Mouse (Mus musculus) G1E (cell line): ENCODE measurements around the gene Ak2.

ENCODE experiments used
- CTCF ChIP-seq: IDR thresholded peaks from 2 replicates; pipeline ENCODE4 v1.5.1; 2012; ENCODE audit warnings: low read depth, low read length, inconsistent platforms, mixed read lengths
- GATA1 ChIP-seq: IDR thresholded peaks from 2 replicates; pipeline ENCODE4 v1.6.1; 2012; ENCODE audit warnings: borderline replicate concordance, low read length, inconsistent platforms, mixed read lengths
- POLR2AphosphoS5 ChIP-seq: IDR thresholded peaks from 2 replicates; pipeline ENCODE4 v1.6.1; 2012; ENCODE audit warnings: low read depth, low read length, inconsistent platforms; ENCODE audit not compliant: insufficient replicate concordance

DNA sequence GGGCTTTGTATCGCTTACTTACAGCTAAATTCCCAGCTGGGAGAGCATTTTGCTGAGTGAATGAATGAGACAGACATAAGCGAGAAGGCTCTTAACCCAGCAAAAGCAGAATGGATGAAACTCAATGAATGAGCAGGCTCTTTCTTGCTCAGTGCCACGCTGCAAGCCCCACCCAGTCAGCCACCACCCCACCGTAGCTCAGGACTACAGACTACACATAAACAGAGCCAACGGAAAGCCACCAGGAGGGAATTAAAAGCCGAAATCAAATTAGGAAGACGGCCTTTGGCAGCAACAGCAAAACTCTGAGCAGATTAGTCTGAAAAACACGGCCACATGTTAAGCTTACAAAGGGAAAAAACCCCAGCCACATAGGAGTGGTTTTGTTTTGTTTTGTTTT is 32.9 kb upstream of the Ak2 start:
- TF ChIP-seq POLR2AphosphoS5 (no peak), GATA1 (no peak), CTCF (no peak)
